Mouse (Mus musculus) lung, postnatal 10 days (tissue): ENCODE measurements around the gene Pgbd5.
"Not testable (repeated sequence)": the region's sequence is repeated elsewhere in the genome, so short reads cannot be mapped to it uniquely, and the experiment has no call there.

ENCODE experiments used
- DNase-seq: peaks from one replicate; pipeline ENCODE4 v3.0.0; 2021

Pgbd5 gene

DNA sequence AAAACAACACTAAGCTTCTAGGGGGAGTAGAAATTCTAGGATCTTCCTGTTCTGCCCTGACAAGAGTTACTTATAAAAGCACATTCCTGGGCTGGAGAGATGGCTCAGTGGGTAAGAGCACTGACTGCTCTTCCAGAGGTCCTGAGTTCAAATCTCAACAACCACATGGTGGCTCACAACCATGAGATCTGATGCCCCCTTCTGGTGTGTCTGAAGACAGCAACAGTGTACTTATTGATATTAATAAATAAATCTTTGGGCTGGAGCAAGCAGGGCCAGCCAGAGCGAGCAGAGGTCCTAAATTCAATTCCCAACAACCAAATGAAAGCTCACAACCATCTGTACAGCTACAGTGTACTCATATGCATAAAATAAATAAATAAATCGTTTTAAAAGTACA, 10.7 kb downstream of the Pgbd5 start:
- DNase-seq, result not testable (repeated sequence)

DNA sequence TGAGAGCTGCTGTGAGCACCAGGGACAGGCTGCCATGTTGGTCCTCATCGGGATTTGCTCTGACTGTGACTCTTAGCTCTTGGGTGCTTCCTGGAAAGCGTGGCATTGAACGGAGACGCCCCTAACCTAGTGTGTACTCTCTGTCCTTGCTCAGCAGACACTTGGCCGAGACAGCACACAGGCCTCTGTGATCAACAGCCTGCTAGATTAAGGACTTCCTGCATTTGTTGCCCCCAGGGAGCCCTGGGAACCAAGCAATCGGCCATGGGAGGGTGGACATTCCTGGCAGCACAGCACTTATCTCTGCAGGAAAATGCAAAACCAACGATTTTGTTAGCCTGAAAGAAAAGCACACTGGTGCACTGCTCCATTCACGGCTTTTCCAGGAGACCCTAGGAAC, 18.0 kb downstream of the Pgbd5 start:
- DNase-seq, result peak; percentile 67

GRCm38 (mm10) chr8:124418927-124419326, 20.5 kb downstream of the Pgbd5 start:
- DNase-seq, result no peak

DNA sequence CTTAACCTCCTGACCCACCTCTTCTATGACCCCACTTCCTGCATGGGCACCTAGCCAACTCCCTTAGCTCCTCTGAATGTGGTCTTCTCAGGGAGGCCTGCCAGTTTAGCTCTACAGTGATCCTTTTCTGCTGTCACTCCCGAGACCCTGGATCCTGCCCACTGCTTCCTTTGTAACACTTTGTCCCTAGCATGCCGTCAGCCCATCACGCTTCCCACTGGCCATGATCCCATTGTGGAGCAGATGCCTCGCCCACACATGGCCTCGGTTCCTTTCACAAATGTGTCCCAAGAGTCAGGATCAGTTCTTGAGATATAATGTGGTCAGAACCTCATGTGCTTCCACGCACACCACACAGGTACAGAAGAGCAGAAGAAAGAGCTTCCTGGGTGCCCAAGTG, 21.3 kb downstream of the Pgbd5 start:
- DNase-seq, result peak; percentile 44

GRCm38 (mm10) chr8:124416646-124417045, 22.8 kb downstream of the Pgbd5 start:
- no peak for DNase-seq

- DNase-seq, result no peak
Observed at GRCm38 (mm10) chr8:124415789-124416188, 23.7 kb downstream of the Pgbd5 start.

- peak; percentile 67 for DNase-seq
Observed at GRCm38 (mm10) chr8:124415002-124415401, 24.5 kb downstream of the Pgbd5 start.

DNA sequence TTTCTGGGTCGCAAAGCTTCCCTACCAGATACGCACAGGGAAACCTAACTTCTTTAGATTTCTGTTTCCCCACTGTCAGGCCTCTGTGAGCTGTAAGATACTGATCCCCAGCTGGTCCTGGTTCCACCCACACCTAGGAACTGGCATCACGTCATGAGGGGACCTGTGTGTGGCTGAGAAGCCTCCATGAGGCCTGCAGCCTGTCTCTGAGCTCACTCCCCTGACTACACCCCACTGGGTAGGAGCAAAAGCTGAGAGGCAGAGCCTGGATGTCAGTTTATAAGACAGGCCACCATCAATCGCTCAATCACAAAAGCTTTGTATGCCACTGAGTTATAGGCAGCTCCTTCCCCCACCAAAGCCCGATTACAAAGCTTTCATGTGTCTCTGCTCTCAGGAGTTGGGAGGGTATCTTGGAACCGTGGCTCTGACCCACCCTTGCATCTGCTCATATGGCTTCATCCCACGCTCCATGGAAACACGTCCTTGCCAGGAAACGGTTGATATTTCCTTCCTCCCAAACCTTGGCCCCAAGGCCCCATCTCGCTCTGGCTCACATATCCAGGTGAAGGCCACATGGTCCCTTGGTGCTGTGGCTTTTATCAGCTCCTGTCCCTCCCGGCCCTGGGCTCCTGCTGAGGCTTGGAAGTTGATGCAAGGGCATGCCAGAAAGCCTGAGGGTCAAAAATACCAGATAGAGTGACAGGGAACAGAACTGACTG, 26.1 kb downstream of the Pgbd5 start:
- DNase-seq, result no peak

- no peak for DNase-seq
Observed at GRCm38 (mm10) chr8:124412496-124413243, 26.8 kb downstream of the Pgbd5 start.

GRCm38 (mm10) chr8:124404471-124405260, 34.8 kb downstream of the Pgbd5 start:
- no peak for DNase-seq

DNA sequence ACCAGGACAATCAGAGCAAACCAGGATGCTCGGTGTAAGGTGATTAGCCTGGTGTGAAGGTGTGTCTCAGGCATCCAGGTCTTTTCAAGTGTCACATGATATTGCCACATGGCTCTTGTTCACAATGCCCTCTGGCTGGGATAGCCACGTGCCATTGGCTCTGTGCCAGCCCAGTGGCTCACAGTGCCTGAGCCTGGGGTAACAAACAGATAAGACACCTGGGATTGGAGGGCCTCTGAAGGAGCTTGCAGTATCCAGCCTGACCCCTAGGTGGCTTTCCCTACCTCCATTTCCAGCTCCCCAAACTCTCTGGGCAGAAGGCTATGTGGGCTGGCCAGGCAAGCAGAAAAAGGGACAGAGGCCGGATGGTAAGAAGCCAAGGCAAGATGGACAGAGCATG, 35.6 kb downstream of the Pgbd5 start:
- DNase-seq, result no peak

GRCm38 (mm10) chr8:124399403-124399861, 40.0 kb downstream of the Pgbd5 start:
- DNase-seq, result peak; percentile 60

DNA sequence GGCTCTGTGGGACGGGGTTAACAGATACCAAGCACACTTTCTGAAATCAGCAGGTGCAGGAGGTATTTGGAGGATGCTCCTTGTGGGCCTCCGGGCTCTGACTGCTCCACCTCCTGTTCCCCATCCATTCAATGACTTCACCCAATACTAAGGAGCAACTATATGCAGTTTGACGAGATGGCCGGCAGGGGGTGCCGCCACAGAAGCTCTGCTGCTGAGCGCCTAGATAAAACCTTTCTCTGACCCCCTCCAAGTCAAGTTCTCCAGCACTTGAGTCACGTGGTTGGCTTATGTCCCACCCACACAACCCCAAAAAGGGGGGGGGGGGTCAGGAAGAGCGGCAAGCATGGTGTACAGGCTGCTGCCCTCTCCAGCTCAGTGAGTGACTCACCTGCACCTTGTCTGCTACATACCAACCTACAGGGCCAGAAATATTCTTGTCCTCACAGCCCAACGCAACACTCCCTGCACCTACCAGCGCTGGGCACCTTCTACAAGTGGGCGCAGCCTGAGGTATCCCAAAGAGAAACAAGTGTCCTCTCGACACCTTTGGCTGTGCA, 40.5 kb downstream of the Pgbd5 start:
- peak; percentile 63 for DNase-seq

- peak; percentile 62 for DNase-seq
Observed at GRCm38 (mm10) chr8:124397321-124398065, 42.0 kb downstream of the Pgbd5 start.

- DNase-seq, result no peak
Observed at GRCm38 (mm10) chr8:124396531-124396930, 42.9 kb downstream of the Pgbd5 start.

GRCm38 (mm10) chr8:124395392-124395791, 44.1 kb downstream of the Pgbd5 start:
- no peak for DNase-seq

DNA sequence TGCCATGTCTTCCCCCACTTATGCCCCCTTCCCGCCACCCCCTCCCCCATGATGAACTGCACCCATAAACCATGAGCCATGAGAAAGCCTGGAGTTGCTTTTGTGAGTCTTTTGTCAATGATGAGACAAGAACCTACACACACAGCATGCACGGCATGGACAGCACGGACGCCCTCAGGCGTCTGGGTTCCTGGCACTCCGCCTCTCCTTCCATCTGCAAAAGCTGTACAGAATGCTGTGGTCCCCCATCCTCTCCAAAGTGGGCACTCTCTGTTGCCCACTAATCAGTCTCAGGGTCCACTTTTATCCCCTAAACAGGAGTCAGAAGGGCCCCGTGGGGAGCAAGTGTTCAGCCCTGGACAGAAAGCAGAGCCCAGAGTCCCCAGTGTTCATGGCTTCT, 44.5 kb downstream of the Pgbd5 start:
- DNase-seq, result no peak

- DNase-seq, result peak; percentile 43
Observed at GRCm38 (mm10) chr8:124393927-124394326, 45.5 kb downstream of the Pgbd5 start.

GRCm38 (mm10) chr8:124393013-124393412, 46.4 kb downstream of the Pgbd5 start:
- DNase-seq, result no peak

- DNase-seq, result no peak
Observed at GRCm38 (mm10) chr8:124392271-124393012, 47.0 kb downstream of the Pgbd5 start.

DNA sequence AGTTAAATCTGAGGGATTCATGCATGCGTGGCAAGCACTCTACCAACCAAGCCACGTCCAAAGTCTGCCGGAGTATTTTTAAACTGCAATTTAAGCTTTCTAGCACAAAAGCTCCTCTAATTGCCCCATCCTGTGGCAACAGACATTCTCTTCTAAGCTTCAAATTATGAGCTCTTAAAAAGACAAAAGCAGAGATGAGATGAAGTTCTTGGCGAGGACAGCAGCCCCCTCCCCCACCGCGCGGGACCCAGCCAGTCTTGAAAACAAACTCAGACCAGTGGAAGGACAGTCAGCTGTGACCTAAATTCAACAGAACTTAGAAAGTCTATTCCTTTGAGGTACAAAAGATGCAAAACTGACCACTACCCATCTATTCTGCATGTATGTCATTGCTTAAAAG, 48.3 kb downstream of the Pgbd5 start:
- peak; percentile 81 for DNase-seq

- DNase-seq, result no peak
Observed at GRCm38 (mm10) chr8:124389495-124389894, 50.0 kb downstream of the Pgbd5 start.
